Mouse (Mus musculus): ENCODE results near the gene Ube2z. TPM values are rescaled to one million over a fixed set of nuclear protein-coding genes. Genes with fewer than 3 reads are reported as not detected.

Gene Ube2z
- polyA plus RNA-seq, 1 experiment from 2014 or later: 43.2 TPM

DNA sequence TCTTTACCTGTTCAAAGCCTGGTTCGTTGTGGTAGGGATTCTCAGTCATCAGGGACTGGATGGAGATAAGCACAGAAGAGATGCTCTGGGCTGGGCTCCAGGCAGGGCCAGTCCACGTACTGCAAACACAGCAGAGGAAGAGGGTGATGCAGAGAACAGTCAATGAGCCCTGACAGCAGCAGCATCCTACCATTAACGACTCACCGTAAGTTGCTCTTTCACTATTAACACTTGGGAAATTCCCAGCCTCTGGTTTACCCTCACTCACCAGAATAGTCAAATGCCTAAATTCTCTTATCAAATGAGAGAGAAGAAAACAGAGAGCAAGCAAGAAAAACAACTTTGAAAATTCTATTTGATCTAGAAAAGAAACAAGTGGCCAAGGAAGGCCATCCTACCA is 6.9 kb downstream of the Ube2z start:
- Histone ChIP-seq H3K9me3 (ENCODE audit: low read depth, low read length) (no peaks in the 10 kb centered on the region), H3K4me3 (ENCODE audit: low read depth, low read length) (no peak overlapping the region), H3K4me2 (no peak overlapping the region), H3K27ac (ENCODE audit: low read depth) (no peak overlapping the region), H3K4me1 (ENCODE audit: insufficient read depth) (peaks cover 5% of the 10 kb centered on the region), H3K9ac (no peak overlapping the region), H3K27me3 (ENCODE audit: insufficient read depth, low read length) (no peaks in the 10 kb centered on the region), H3K36me3 (ENCODE audit: insufficient read depth) (peaks cover 89% of the 10 kb centered on the region)
- ATAC-seq (ENCODE audit: insufficient read depth) (no peak), DNase-seq (no peak)
- no peak for TF ChIP-seq CTCF (IDR thresholded peaks at IDR 0.05; ENCODE audit: low read depth)
- WGBS: 89% methylated on average over 4 of the region's 4 CpGs

DNA sequence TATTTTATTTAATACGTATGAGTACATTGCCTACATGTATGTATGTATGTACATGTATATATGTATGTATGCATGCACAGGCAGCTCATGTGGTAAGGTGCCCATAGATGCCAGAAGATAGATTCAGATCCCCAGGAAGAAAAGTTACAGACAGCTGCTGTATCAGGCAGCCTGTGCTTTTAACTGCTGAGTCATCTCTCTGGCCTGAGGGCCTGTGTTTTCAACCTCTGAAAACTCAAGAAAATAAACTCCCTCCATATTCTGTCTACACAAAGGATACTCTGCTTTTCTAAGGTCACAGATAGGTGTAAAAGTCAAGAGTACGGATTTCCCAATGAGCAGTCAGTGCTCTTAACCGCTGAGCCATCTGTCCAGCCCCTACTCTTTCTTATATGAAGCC is 14.3 kb downstream of the Ube2z start:
- no peak for TF ChIP-seq CTCF (IDR thresholded peaks at IDR 0.05; ENCODE audit: low read depth)
- no peak for DNase-seq
- 90% methylated on average over 3 of the region's 3 CpGs for WGBS
- no peaks in the 10 kb centered on the region for H3K4me1 ChIP-seq (ENCODE audit: insufficient read depth)
- no peaks in the 10 kb centered on the region for H3K9me3 ChIP-seq (ENCODE audit: low read depth, low read length)
- peaks cover 92% of the 10 kb centered on the region for H3K36me3 ChIP-seq (ENCODE audit: insufficient read depth)
- no peak overlapping the region for H3K27ac ChIP-seq (ENCODE audit: low read depth)
- H3K27me3 ChIP-seq (ENCODE audit: insufficient read depth, low read length): no peaks in the 10 kb centered on the region
- ATAC-seq (ENCODE audit: insufficient read depth): no peak
- no peak overlapping the region for H3K4me2 ChIP-seq
- H3K9ac ChIP-seq: no peak overlapping the region
- H3K4me3 ChIP-seq (ENCODE audit: low read depth, low read length): no peak overlapping the region

DNA sequence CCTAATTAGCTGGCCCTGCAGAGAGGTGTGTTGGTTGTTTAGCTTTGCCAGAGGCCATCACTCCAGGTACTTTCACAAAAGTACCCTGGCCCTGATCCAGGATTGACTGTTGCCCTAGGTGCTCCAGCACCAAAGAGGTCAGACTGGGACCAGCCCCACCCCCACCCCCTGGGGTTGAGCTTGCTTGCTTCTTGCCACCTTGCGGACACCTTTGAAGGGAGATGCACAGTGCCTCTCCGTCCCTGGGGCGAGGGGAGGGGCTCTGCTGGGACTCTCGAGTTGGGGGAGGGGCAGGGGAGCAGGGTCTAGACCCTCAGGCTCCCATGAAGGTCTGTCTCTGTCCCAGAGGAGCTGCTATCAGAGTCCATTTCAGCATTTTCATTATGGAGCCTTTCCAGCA is 15.2 kb downstream of the Ube2z start:
- no peak overlapping the region for H3K9ac ChIP-seq
- no peak overlapping the region for H3K27ac ChIP-seq (ENCODE audit: low read depth)
- ATAC-seq (ENCODE audit: insufficient read depth): no peak
- no peak overlapping the region for H3K4me2 ChIP-seq
- peaks cover 88% of the 10 kb centered on the region for H3K36me3 ChIP-seq (ENCODE audit: insufficient read depth)
- H3K27me3 ChIP-seq (ENCODE audit: insufficient read depth, low read length): no peaks in the 10 kb centered on the region
- no peak for DNase-seq
- H3K4me1 ChIP-seq (ENCODE audit: insufficient read depth): no peaks in the 10 kb centered on the region
- H3K9me3 ChIP-seq (ENCODE audit: low read depth, low read length): no peaks in the 10 kb centered on the region
- no peak for TF ChIP-seq CTCF (IDR thresholded peaks at IDR 0.05; ENCODE audit: low read depth)
- no peak overlapping the region for H3K4me3 ChIP-seq (ENCODE audit: low read depth, low read length)
- WGBS: 74% methylated on average over 4 of the region's 4 CpGs

DNA sequence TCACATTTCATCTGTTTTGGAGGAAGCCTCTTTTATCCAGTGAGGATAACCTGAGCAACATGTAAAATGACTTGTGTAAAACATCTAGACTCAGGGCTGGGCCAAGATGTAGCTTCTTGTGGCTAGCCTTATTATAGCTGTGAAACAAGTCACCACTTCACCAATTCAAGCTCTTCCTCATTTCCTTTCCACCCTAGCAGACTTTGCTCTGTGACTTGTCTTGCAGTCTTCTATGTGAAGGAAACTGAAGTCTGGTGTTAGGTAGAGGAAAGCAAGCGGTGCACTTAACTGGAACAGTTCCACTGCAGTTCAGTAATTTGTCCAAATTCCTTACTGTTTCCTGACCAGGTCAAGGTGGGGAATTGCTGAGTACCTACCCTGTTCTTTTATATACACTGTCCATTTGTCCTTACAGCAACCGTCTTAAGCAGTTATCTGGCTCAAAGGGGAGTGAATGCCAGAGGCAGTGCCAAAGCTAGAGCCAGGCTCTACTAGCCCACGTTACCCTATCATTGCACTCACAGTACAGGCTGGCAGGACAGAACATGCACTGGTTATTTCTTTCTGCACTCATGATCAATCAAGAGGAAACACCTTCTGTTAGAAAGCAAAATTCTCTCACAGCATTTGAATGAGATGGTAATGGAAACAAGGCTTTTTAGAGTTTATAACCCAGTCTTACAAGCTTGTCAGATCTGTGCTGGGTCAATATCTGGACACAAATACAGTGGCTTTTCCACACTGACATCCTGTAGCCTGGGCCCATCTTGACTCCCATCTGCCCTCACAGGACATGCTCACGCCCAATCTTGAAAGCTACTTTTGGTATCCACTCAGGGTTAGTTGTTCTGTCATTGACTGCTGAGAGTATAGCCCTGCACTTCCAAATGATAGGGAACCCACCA is 17.5 kb downstream of the Ube2z start:
- Histone ChIP-seq H3K4me2 (no peak overlapping the region), H3K9ac (no peak overlapping the region), H3K36me3 (ENCODE audit: insufficient read depth) (peaks cover 85% of the 10 kb centered on the region), H3K27ac (ENCODE audit: low read depth) (no peak overlapping the region), H3K4me1 (ENCODE audit: insufficient read depth) (no peaks in the 10 kb centered on the region), H3K4me3 (ENCODE audit: low read depth, low read length) (no peak overlapping the region), H3K9me3 (ENCODE audit: low read depth, low read length) (no peaks in the 10 kb centered on the region), H3K27me3 (ENCODE audit: insufficient read depth, low read length) (no peaks in the 10 kb centered on the region)
- WGBS: 79% methylated on average over 4 of the region's 4 CpGs
- DNase-seq: no peak
- no peak for TF ChIP-seq CTCF (IDR thresholded peaks at IDR 0.05; ENCODE audit: low read depth)
- no peak for ATAC-seq (ENCODE audit: insufficient read depth)

DNA sequence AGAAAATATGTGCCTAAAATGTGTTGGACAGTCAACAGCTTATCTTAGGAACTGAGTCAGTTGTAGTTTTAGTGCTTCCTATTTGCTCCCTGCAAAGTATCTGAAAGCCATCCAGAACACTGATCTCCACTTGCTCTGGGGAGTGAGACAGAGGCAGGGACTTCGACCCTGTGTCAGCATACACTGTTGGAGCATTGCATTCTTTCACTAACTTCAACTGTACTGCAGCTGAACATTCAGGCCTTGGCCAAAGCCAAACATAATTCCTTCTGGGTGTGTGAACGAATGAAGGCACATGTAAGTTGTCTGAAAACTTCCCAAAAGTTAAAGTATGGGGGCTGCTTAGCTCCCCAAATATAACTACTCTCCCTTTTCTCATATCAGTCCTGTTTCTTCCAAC is 18.4 kb downstream of the Ube2z start:
- H3K9me3 ChIP-seq (ENCODE audit: low read depth, low read length): no peaks in the 10 kb centered on the region
- no peak for TF ChIP-seq CTCF (IDR thresholded peaks at IDR 0.05; ENCODE audit: low read depth)
- ATAC-seq (ENCODE audit: insufficient read depth) (no peak), DNase-seq (no peak)
- no peak overlapping the region for H3K27ac ChIP-seq (ENCODE audit: low read depth)
- H3K36me3 ChIP-seq (ENCODE audit: insufficient read depth): peaks cover 82% of the 10 kb centered on the region
- no peaks in the 10 kb centered on the region for H3K4me1 ChIP-seq (ENCODE audit: insufficient read depth)
- no peak overlapping the region for H3K9ac ChIP-seq
- 81% methylated on average over 2 of the region's 2 CpGs for WGBS
- H3K4me3 ChIP-seq (ENCODE audit: low read depth, low read length): no peak overlapping the region
- no peaks in the 10 kb centered on the region for H3K27me3 ChIP-seq (ENCODE audit: insufficient read depth, low read length)
- no peak overlapping the region for H3K4me2 ChIP-seq

DNA sequence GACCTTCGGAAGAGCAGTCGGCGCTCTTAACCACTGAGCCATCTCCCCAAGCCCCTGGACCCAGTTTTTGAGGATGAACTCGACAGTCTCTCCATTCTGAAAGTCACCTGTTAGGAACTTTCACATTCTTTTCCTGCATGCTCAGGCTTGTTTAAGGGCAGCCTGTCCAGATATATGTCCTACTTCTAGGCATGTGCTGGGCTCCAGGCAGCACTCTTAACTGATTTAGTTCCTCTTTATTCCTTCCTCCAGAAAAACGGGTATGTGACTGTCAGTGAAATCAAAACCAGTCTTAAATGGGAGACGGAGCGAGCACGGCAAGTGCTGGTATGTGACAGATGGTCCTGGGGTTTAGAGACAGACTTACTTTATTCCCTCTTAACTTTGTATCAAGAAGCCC is 19.2 kb downstream of the Ube2z start:
- no peak for TF ChIP-seq CTCF (IDR thresholded peaks at IDR 0.05; ENCODE audit: low read depth)
- H3K27ac ChIP-seq (ENCODE audit: low read depth): no peak overlapping the region
- H3K9me3 ChIP-seq (ENCODE audit: low read depth, low read length): no peaks in the 10 kb centered on the region
- 79% methylated on average over 8 of the region's 8 CpGs for WGBS
- H3K36me3 ChIP-seq (ENCODE audit: insufficient read depth): peaks cover 76% of the 10 kb centered on the region
- H3K4me1 ChIP-seq (ENCODE audit: insufficient read depth): no peaks in the 10 kb centered on the region
- H3K4me2 ChIP-seq: no peak overlapping the region
- ATAC-seq (ENCODE audit: insufficient read depth) (no peak), DNase-seq (no peak)
- no peaks in the 10 kb centered on the region for H3K27me3 ChIP-seq (ENCODE audit: insufficient read depth, low read length)
- H3K9ac ChIP-seq: no peak overlapping the region
- H3K4me3 ChIP-seq (ENCODE audit: low read depth, low read length): no peak overlapping the region

DNA sequence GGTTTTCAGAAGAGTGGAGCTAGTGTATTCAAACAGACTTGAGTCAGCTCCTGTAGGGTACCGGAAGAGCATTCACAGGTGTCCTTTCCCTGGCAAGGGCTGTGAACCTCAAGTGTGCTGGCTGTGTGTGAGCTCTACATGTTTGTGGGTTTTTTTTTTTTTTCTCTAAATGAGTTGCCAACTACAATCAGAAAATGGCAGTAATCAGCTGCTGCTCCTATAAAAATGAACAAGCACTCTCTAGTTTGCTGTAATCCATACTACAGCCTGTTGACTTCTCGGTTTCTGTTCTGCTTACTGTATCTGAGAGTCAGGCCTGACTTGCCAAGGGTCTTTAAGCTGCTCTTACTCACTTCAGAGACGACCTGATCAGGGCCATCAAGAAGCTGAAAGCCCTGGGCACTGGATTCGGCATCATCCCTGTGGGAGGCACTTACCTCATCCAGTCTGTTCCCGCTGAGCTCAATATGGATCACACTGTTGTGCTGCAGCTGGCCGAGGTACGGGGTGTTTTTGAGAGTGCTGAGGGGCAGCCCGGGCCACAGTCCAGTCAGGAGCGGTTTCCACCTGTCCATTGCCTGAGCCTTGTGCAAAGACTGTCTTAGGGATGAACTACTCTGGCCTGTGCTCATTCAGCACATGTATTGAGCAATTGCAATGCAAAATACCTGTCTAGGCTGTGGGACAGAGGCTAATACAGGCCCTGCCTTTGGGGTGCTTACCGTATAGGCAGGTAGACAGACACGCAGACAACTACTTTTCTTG is 20.2 kb downstream of the Ube2z start:
- no peak for TF ChIP-seq CTCF (IDR thresholded peaks at IDR 0.05; ENCODE audit: low read depth)
- Histone ChIP-seq H3K9me3 (ENCODE audit: low read depth, low read length) (no peaks in the 10 kb centered on the region), H3K27ac (ENCODE audit: low read depth) (no peak overlapping the region), H3K4me3 (ENCODE audit: low read depth, low read length) (no peak overlapping the region), H3K27me3 (ENCODE audit: insufficient read depth, low read length) (no peaks in the 10 kb centered on the region), H3K9ac (no peak overlapping the region), H3K36me3 (ENCODE audit: insufficient read depth) (peaks cover 69% of the 10 kb centered on the region), H3K4me2 (no peak overlapping the region), H3K4me1 (ENCODE audit: insufficient read depth) (no peaks in the 10 kb centered on the region)
- WGBS: 81% methylated on average over 11 of the region's 11 CpGs
- no peak for ATAC-seq (ENCODE audit: insufficient read depth)
- DNase-seq: no peak

All from lung, embryonic 14.5 days (tissue).